Mouse (Mus musculus) heart, adult 11 months (tissue): ENCODE data around the gene Mdm2.
A peak's percentile ranks its signal among the peaks of the same experiment; 100 is the strongest.

Source experiments
- DNase-seq: peaks from one replicate; pipeline ENCODE4 v3.0.0; 2022

Mdm2 gene

GRCm38 (mm10) chr10:117666947-117667630 is 43.5 kb downstream of the Mdm2 start:
- no peak for DNase-seq

GRCm38 (mm10) chr10:117666361-117666760 is 44.2 kb downstream of the Mdm2 start:
- DNase-seq = no peak

- no peak for DNase-seq
Measured at GRCm38 (mm10) chr10:117665376-117666275, 44.9 kb downstream of the Mdm2 start.

- DNase-seq = no peak
Measured at GRCm38 (mm10) chr10:117664926-117665209, 45.7 kb downstream of the Mdm2 start.

DNA sequence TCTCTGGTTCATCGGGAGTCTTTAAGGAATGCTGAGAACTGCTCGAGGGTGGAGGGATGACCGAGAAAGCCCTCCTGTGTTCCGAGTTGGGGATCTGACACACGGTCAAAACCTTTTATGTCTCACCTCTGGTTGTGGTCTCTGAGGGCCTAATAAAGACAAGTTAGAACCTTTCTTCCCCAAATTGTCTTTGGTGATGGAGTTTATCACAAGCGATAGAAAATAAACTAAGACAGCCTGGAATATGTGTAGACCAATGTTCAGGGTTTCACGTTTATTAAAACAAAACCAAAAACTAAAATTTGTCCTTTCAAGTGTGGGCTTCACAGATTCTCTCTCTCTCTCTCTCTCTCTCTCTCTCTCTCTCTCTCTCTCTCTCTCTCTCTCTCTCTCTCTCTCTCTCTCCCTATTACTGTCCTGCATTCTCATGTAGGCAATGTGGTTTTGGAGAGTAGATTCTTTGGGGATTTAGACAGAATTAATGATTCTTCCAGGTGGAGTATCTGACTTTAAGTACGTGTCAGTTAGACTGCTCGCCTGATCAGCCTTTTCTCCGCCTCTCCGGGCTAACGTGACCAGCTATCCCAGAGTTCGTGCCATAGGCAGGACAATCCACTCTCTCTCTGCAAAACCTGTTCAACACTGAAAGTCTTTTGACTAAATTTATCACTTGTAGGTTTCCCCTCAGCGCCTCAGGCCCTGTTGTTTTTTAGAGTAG is 46.2 kb downstream of the Mdm2 start:
- no peak for DNase-seq

DNA sequence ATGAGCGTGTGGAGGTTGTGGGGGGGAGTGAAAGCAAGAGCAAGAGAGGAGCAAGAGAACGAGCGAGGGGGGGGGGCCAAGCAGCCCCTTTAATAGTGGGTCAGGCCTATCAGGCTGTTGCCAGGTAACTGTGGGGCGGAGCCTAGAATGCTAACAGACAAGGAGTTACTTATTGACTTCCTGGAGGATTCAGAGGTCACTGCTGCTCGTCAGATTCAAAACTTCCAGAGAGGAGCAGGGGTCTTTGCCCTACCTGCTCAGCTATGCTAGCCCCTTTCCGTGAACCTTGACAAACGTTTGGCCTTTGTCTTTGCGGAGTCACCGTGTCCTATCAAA is 46.7 kb downstream of the Mdm2 start:
- DNase-seq = peak; percentile 89

GRCm38 (mm10) chr10:117663056-117663864 is 47.3 kb downstream of the Mdm2 start:
- no peak for DNase-seq

GRCm38 (mm10) chr10:117662316-117663055 is 48.1 kb downstream of the Mdm2 start:
- no peak for DNase-seq

GRCm38 (mm10) chr10:117659819-117660218 is 50.7 kb downstream of the Mdm2 start:
- DNase-seq = peak; percentile 96

DNA sequence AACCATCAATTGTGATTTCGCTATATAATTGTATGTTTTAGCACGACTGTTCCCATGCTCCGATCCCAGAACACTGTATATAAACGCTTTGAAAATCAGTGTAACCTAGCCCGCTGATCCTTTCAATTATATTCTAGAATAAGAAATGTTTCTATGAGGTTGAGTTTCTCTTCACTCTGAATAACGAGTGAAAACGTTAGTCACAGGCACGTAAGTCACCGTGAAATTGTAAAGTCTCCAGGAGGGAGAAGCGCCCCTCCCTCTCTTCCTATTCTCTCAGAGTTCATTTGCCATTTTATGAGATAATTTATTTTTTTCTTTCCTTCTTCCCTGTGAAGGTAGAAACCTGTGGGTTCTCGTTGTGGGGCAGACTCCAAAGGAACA is 51.1 kb downstream of the Mdm2 start:
- DNase-seq = no peak

- no peak for DNase-seq
Measured at GRCm38 (mm10) chr10:117658522-117659429, 51.8 kb downstream of the Mdm2 start.

- no peak for DNase-seq
Measured at GRCm38 (mm10) chr10:117657659-117658306, 52.8 kb downstream of the Mdm2 start.

GRCm38 (mm10) chr10:117656985-117657658 is 53.4 kb downstream of the Mdm2 start:
- DNase-seq = no peak

DNA sequence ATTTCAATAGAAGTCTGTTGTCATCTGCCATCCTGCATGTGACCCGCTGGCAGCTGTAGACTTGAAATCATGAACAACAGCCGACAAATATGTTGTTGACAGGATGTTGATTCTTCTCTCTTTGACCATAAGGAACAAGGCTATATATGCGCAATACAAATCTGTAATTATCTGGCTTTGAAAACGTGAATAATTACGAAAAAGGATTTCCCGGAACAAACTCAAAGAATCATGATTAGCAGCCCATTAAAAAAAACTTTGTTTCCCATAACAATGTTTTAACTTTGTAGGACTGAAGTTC is 53.9 kb downstream of the Mdm2 start:
- no peak for DNase-seq

DNA sequence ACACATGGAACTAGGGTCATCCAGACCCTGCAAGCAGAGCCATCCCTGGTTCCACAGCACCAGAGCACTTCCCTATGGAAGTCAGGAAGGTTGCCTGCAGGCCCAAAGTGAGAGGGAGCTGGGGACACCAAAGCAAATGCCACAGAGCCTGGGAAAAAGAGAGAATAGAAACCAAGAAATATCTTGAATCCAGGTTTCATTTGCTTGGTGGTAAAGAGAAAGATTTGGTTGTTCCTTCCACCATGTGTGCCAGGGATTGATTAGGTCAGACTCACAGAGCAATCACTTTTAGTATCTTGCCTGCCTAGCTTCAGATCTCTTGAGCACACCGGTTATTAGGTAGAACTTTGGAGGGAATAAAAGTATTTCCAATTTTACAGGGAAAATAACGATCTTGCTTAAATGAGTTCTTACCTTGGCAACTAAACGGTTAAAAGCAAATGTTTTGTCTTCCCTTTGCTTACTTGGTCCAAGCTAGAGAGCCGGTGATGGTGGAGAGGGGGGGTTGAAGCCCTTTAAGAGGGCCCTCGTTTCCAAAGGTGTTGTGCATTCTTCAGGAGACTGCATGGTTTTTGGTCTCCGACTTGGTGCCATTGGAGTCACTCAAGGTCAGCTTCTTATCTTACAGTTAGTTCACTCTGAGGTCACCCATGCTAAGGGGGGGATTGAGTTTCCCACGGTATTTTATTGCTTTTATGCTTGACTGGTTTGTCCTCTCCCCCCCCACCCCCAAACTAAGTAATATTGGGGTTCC is 54.5 kb downstream of the Mdm2 start:
- no peak for DNase-seq

DNA sequence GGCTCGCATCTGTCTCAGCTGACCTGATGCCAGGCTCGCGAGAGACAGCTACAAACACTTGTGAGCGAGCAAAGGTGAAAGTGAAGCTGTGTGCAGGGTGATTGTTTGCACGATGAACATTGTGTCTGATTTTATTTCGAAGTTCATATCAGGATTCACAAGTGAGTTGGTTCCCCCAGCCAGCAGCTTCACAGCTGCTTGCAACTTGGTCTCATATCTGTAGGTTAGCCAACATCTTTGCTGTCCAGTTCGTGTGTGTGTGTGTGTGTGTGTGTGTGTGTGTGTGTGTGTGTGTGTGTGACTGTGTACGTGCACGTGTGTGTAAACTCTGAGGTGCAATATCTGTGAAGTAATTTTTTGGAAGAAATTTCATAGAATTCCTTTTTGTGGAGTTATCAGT is 55.1 kb downstream of the Mdm2 start:
- DNase-seq = no peak

DNA sequence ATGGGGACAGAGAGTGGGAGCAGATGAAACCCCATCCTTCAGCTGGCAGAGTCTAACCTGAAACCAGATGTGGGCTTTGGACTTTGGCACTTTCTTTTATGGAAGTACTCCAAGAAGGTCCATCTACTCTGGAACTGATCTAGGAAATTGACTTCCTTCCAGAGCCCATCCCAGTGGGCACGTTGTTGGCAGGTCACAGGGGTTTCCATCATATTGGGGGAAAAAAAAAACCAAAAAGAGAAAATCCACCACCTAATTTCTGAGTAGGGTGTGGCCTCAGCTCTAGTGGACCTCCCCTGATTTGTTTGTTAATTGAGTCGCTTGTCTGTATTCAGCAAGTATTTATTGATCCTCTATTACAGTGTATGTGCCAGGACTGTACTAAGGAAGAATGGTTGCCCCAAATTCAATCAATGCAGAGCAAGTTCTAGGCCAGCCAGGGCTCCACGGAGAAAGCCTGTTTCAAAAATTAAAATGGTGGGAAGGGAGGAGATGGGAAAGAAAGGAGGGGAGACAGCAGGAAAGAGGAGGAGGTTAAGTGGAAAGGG is 55.9 kb downstream of the Mdm2 start:
- no peak for DNase-seq

DNA sequence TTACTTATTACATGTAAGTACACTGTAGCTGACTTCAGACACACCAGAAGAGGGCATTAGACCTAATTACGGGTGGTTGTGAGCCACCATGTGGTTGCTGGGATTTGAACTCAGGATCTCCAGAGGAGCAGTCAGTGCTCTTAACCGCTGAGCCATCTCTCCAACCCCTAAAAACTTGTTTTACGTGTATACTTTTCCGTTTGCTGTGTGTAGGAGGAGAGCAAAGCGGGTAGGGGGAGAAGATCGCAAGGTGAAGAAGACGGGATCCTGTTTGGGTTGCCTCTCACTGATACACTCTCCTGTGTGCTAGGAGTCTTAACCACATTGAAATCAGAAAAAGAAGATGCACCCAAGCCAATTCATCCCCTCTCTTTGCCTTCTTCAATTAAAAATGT is 56.8 kb downstream of the Mdm2 start:
- DNase-seq = no peak
